8 mouse cellular contexts compared by ENCODE assay signal in genomic region chr7:30533941-30534632, GRCm38 (mm10). TPM values are rescaled to one million over a fixed set of nuclear protein-coding genes. Genes with fewer than 3 reads are reported as not detected.
DNase-seq lines count a peak whose midpoint lies in the region; ATAC-seq and TF ChIP-seq lines count a peak whose summit lies in the region.

No protein-coding gene starts in this region.

- no peaks in the 10 kb centered on the region for H3K79me2 ChIP-seq in heart, adult 2 months (replicated peaks; ENCODE audit: control insufficient read depth, insufficient read depth, low read length)
- H3K79me2 ChIP-seq in CH12.LX (replicated peaks; ENCODE audit: control insufficient read depth, extremely low read depth, insufficient read depth, poor library complexity, severe bottlenecking), result no peaks in the 10 kb centered on the region

- TF ChIP-seq EP300 in heart, adult 2 months (IDR thresholded peaks at IDR 0.05; ENCODE audit: insufficient read depth, low read depth, low read length), result no peak
- TF ChIP-seq EP300 in CH12.LX (IDR thresholded peaks at IDR 0.05; ENCODE audit: low read length), result no peak

- no peak overlapping the region for H3K27ac ChIP-seq in heart, adult 2 months
- no peak overlapping the region for H3K27ac ChIP-seq in CH12.LX (ENCODE audit: insufficient read depth, low read depth)
- no peak overlapping the region; the same call in 1 of the 2 replicates for H3K27ac ChIP-seq in embryonic facial prominence, embryonic 11.5 days (replicated peaks; ENCODE audit: low read depth, low read length)
- no peak overlapping the region for H3K27ac ChIP-seq in intestine, postnatal 0 days (ENCODE audit: low read depth, low read length)
- peak overlapping the region; percentile 92 for H3K27ac ChIP-seq in neural tube, embryonic 13.5 days (replicated peaks)

- intact Hi-C loops in heart, adult 2 months (cut with DNase I), result loop anchor here (2.0 to 5.0 kb wide), 2 partner anchors 17 to 162 kb away; no protein-coding TSS in a partner anchor
- intact Hi-C loops in heart, postnatal 36 days (cut with DNase I), result no loop called here

- no peaks in the 10 kb centered on the region for H3K36me3 ChIP-seq in heart, adult 2 months (ENCODE audit: control insufficient read depth, insufficient read depth, low read length)
- H3K36me3 ChIP-seq in CH12.LX (replicated peaks in 1 of 2; ENCODE audit: control insufficient read depth in 1 of 2, insufficient read depth in 1 of 2, low read length in 1 of 2), result peaks cover 19 to 54% of the 10 kb centered on the region in 2 experiments
- H3K36me3 ChIP-seq in embryonic facial prominence, embryonic 11.5 days (replicated peaks; ENCODE audit: control insufficient read depth, insufficient read depth, low read depth, low read length), result peaks cover 4% of the 10 kb centered on the region
- peaks cover 14% of the 10 kb centered on the region for H3K36me3 ChIP-seq in intestine, postnatal 0 days (ENCODE audit: control insufficient read depth, insufficient read depth)
- peaks cover 35% of the 10 kb centered on the region for H3K36me3 ChIP-seq in neural tube, embryonic 13.5 days

- peaks cover 3% of the 10 kb centered on the region; the same call in 1 of the 2 replicates for H3K4me1 ChIP-seq in heart, adult 2 months (ENCODE audit: control insufficient read depth, insufficient read depth, low read length)
- H3K4me1 ChIP-seq in CH12.LX (ENCODE audit: control insufficient read depth in 1 of 2, insufficient read depth in 2 of 2), result peaks cover 4 to 14% of the 10 kb centered on the region in 2 experiments
- no peaks in the 10 kb centered on the region; the same call in 1 of the 2 replicates for H3K4me1 ChIP-seq in embryonic facial prominence, embryonic 11.5 days (ENCODE audit: control insufficient read depth, insufficient read depth, low read length)
- peaks cover 3% of the 10 kb centered on the region; the same call in 1 of the 2 replicates for H3K4me1 ChIP-seq in intestine, postnatal 0 days (replicated peaks; ENCODE audit: control insufficient read depth, insufficient read depth, low read length)
- H3K4me1 ChIP-seq in neural tube, embryonic 13.5 days (replicated peaks), result peaks cover 44% of the 10 kb centered on the region

- H3K9me3 ChIP-seq in CH12.LX (replicated peaks; ENCODE audit: low read length), result no peaks in the 10 kb centered on the region
- no peaks in the 10 kb centered on the region for H3K9me3 ChIP-seq in embryonic facial prominence, embryonic 11.5 days (replicated peaks; ENCODE audit: control insufficient read depth, low read length)
- no peaks in the 10 kb centered on the region for H3K9me3 ChIP-seq in intestine, postnatal 0 days (ENCODE audit: control insufficient read depth)
- no peaks in the 10 kb centered on the region for H3K9me3 ChIP-seq in neural tube, embryonic 13.5 days

- dilution Hi-C loops in CH12.LX (cut with MboI; ENCODE audit: extremely low pct_ligation_motif_present, extremely low pct_unique_long_range_greater_than_20kb, low sequenced_read_pairs), result no loop called here

- peak; percentile 50 for ATAC-seq in embryonic facial prominence, embryonic 11.5 days (replicated peaks; ENCODE audit: insufficient number of reproducible peaks, low FRiP score, low TSS enrichment, low read depth)
- no peak; the same call in 1 of the 2 replicates for ATAC-seq in intestine, postnatal 0 days
- peak; percentile 60 for ATAC-seq in neural tube, embryonic 13.5 days (ENCODE audit: low read depth)

- 18% methylated on average over 26 of the region's 26 CpGs for WGBS in heart, adult 2 months
- 6% methylated on average over 26 of the region's 26 CpGs for WGBS in embryonic facial prominence, embryonic 11.5 days
- WGBS in intestine, postnatal 0 days, result 19% methylated on average over 23 of the region's 26 CpGs
- 3% methylated on average over 26 of the region's 26 CpGs for WGBS in neural tube, embryonic 13.5 days

- H3K27me3 ChIP-seq in heart, adult 2 months (ENCODE audit: control insufficient read depth, insufficient read depth, low read length), result no peaks in the 10 kb centered on the region
- no peaks in the 10 kb centered on the region for H3K27me3 ChIP-seq in CH12.LX (replicated peaks)
- H3K27me3 ChIP-seq in embryonic facial prominence, embryonic 11.5 days (ENCODE audit: control insufficient read depth, insufficient read depth, low read length), result no peaks in the 10 kb centered on the region
- no peaks in the 10 kb centered on the region for H3K27me3 ChIP-seq in intestine, postnatal 0 days (replicated peaks; ENCODE audit: control insufficient read depth, insufficient read depth, low read length)
- H3K27me3 ChIP-seq in neural tube, embryonic 13.5 days, result no peaks in the 10 kb centered on the region

- peak in 1 of 2 experiments; percentile 41 for DNase-seq in heart, adult 2 months
- DNase-seq in heart, postnatal 36 days, result no peak
- DNase-seq in CH12.LX (ENCODE audit: extremely low read depth), result no peak
- DNase-seq in embryonic facial prominence, embryonic 11.5 days (ENCODE audit: low spot score), result no peak
- DNase-seq in gastrocnemius, postnatal 25 days, result no peak
- no peak for DNase-seq in adrenal gland, postnatal 25 days

- H3K4me3 ChIP-seq in heart, adult 2 months, result peak overlapping the region; percentile 66
- H3K4me3 ChIP-seq in CH12.LX (replicated peaks in 1 of 3; ENCODE audit: low read depth in 2 of 3, low read length in 2 of 3, poor library complexity in 1 of 3), result peak overlapping the region; percentile 32 to 83 (median 67)
- peak overlapping the region; percentile 71 for H3K4me3 ChIP-seq in embryonic facial prominence, embryonic 11.5 days (ENCODE audit: low read depth, low read length)
- H3K4me3 ChIP-seq in intestine, postnatal 0 days (ENCODE audit: low read depth, low read length), result peak overlapping the region; percentile 75
- peak overlapping the region; percentile 72 for H3K4me3 ChIP-seq in neural tube, embryonic 13.5 days

- H3K9ac ChIP-seq in heart, adult 2 months (ENCODE audit: low read depth, low read length), result peak overlapping the region; percentile 80
- peak overlapping the region; percentile 56 for H3K9ac ChIP-seq in CH12.LX (ENCODE audit: insufficient read depth, low read depth)
- H3K9ac ChIP-seq in embryonic facial prominence, embryonic 11.5 days (replicated peaks; ENCODE audit: low read length), result peak overlapping the region; percentile 77
- peak overlapping the region; percentile 37; the same call in 1 of the 2 replicates for H3K9ac ChIP-seq in intestine, postnatal 0 days (ENCODE audit: low read depth, low read length)
- peak overlapping the region; percentile 95 for H3K9ac ChIP-seq in neural tube, embryonic 13.5 days

- no peak for TF ChIP-seq CTCF in heart, adult 2 months (IDR thresholded peaks at IDR 0.05)
- TF ChIP-seq CTCF in CH12.LX (conservative IDR thresholded peaks at IDR 0.05 in 1 of 2, IDR thresholded peaks at IDR 0.05 in 1 of 2; ENCODE audit: low read depth in 2 of 2, low read length in 2 of 2), result no peak
- no peak for TF ChIP-seq CTCF in intestine, postnatal 0 days (IDR thresholded peaks at IDR 0.05; ENCODE audit: low read depth)

- peak overlapping the region; percentile 50 for H3K4me2 ChIP-seq in CH12.LX (ENCODE audit: insufficient read depth, low read depth, poor library complexity, severe bottlenecking)
- H3K4me2 ChIP-seq in embryonic facial prominence, embryonic 11.5 days (ENCODE audit: low read depth, low read length), result peak overlapping the region; percentile 88
- peak overlapping the region; percentile 97 for H3K4me2 ChIP-seq in intestine, postnatal 0 days (replicated peaks; ENCODE audit: low read depth)
- H3K4me2 ChIP-seq in neural tube, embryonic 13.5 days, result peak overlapping the region; percentile 72

- TF ChIP-seq POLR2A in heart, adult 2 months (IDR thresholded peaks at IDR 0.05; ENCODE audit: insufficient read depth, low read depth, low read length), result no peak
- TF ChIP-seq POLR2A in CH12.LX (IDR thresholded peaks at IDR 0.05; ENCODE audit: low read depth, low read length), result no peak

- in situ Hi-C loops in CH12.LX (cut with MboI; ENCODE audit: low pct_ligation_motif_present, low pct_unique_long_range_greater_than_20kb, low sequenced_read_pairs), result no loop called here

- no peak for TF ChIP-seq RAD21 in CH12.LX (IDR thresholded peaks at IDR 0.05; ENCODE audit: low read depth, low read length)

RNA-seq across cellular contexts. Expression of gene Arhgap33, which starts 0.8 kb away (rescaled TPM):
- under 1 TPM; 0.34 to 0.37 TPM for total RNA-seq in heart, adult 2 months (2021)
- 2.3 and 3.0 TPM in 2 replicates for polyA plus RNA-seq in heart, adult 2 months (2012; rRNA removed)
- under 1 TPM; 0.56 to 0.89 TPM for total RNA-seq in heart, postnatal 36 days (2021)
- 2.5 and 2.8 TPM in 2 replicates for total RNA-seq in CH12.LX (2012; rRNA removed)
- total RNA-seq in CH12.LX (2014; rRNA removed), result 0.44 and 0.76 TPM in 2 replicates
- polyA plus RNA-seq in CH12.LX (2012; ENCODE audit: insufficient read length, low read depth), result 6.2 and 9.2 TPM in 2 replicates
- 11.5 and 14.7 TPM in 2 replicates for polyA plus RNA-seq in embryonic facial prominence, embryonic 11.5 days (2014; fragmentation: Nextera tagmentation; extraction: Ambion mirVana)
- polyA plus RNA-seq in intestine, postnatal 0 days (2015; fragmentation: Nextera tagmentation; extraction: Ambion mirVana), result 2.6 and 2.8 TPM in 2 replicates
- polyA plus RNA-seq in neural tube, embryonic 13.5 days (2015; fragmentation: Nextera tagmentation; extraction: Ambion mirVana), result 86.8 and 95.2 TPM in 2 replicates
- total RNA-seq in gastrocnemius, postnatal 25 days (2021), result 1 to 10 TPM in 1 of 2 experiments, under 1 TPM in 1; 0.74 to 1.1 TPM
- total RNA-seq in adrenal gland, postnatal 25 days (2021), result 5.6 and 7.4 TPM in 2 replicates

RNA-seq across cellular contexts. Expression of gene Hspb6, which starts 17.9 kb away (rescaled TPM):
- 100 to 1,000 TPM; 718 to 804 TPM for total RNA-seq in heart, adult 2 months (2021)
- 1,866 and 1,945 TPM in 2 replicates for polyA plus RNA-seq in heart, adult 2 months (2012; rRNA removed)
- total RNA-seq in heart, postnatal 36 days (2021), result 100 to 1,000 TPM; 749 to 757 TPM
- total RNA-seq in CH12.LX (2012; rRNA removed) (1.6 and 2.3 TPM in 2 replicates), CH12.LX (2014; rRNA removed) (0.79 and 1.2 TPM in 2 replicates)
- 4.1 and 6.0 TPM in 2 replicates for polyA plus RNA-seq in CH12.LX (2012; ENCODE audit: insufficient read length, low read depth)
- polyA plus RNA-seq in embryonic facial prominence, embryonic 11.5 days (2014; fragmentation: Nextera tagmentation; extraction: Ambion mirVana), result 4.4 and 6.2 TPM in 2 replicates
- 50.6 and 55.7 TPM in 2 replicates for polyA plus RNA-seq in intestine, postnatal 0 days (2015; fragmentation: Nextera tagmentation; extraction: Ambion mirVana)
- polyA plus RNA-seq in neural tube, embryonic 13.5 days (2015; fragmentation: Nextera tagmentation; extraction: Ambion mirVana), result 6.6 TPM in 2 replicates
- total RNA-seq in gastrocnemius, postnatal 25 days (2021), result 1,000 to 10,000 TPM; 1,175 to 3,096 TPM
- total RNA-seq in adrenal gland, postnatal 25 days (2021), result 30.2 and 33.5 TPM in 2 replicates

RNA-seq across cellular contexts. Expression of gene Proser3, which starts 18.0 kb away (rescaled TPM):
- total RNA-seq in heart, adult 2 months (2021), result 1 to 10 TPM; 2.5 to 6.3 TPM
- polyA plus RNA-seq in heart, adult 2 months (2012; rRNA removed), result 5.6 and 5.8 TPM in 2 replicates
- total RNA-seq in heart, postnatal 36 days (2021), result 1 to 10 TPM; 3.3 to 5.4 TPM
- total RNA-seq in CH12.LX (2012; rRNA removed) (4.0 and 5.9 TPM in 2 replicates), CH12.LX (2014; rRNA removed) (1.7 and 2.0 TPM in 2 replicates)
- 5.7 and 6.0 TPM in 2 replicates for polyA plus RNA-seq in CH12.LX (2012; ENCODE audit: insufficient read length, low read depth)
- 13.0 and 13.7 TPM in 2 replicates for polyA plus RNA-seq in embryonic facial prominence, embryonic 11.5 days (2014; fragmentation: Nextera tagmentation; extraction: Ambion mirVana)
- polyA plus RNA-seq in intestine, postnatal 0 days (2015; fragmentation: Nextera tagmentation; extraction: Ambion mirVana), result 1.9 and 2.0 TPM in 2 replicates
- polyA plus RNA-seq in neural tube, embryonic 13.5 days (2015; fragmentation: Nextera tagmentation; extraction: Ambion mirVana), result 6.7 and 8.6 TPM in 2 replicates
- total RNA-seq in gastrocnemius, postnatal 25 days (2021), result 1 to 10 TPM; 3.0 to 6.4 TPM
- total RNA-seq in adrenal gland, postnatal 25 days (2021), result 14.8 TPM in 2 replicates

RNA-seq across cellular contexts. Expression of gene Lin37, which starts 25.6 kb away (rescaled TPM):
- total RNA-seq in heart, adult 2 months (2021), result 10 to 100 TPM; 13.7 to 16.0 TPM
- 16.2 and 20.0 TPM in 2 replicates for polyA plus RNA-seq in heart, adult 2 months (2012; rRNA removed)
- total RNA-seq in heart, postnatal 36 days (2021), result 10 to 100 TPM; 13.4 to 16.0 TPM
- total RNA-seq in CH12.LX (2012; rRNA removed) (8.3 and 11.0 TPM in 2 replicates), CH12.LX (2014; rRNA removed) (4.0 and 5.2 TPM in 2 replicates)
- polyA plus RNA-seq in CH12.LX (2012; ENCODE audit: insufficient read length, low read depth), result 38.6 and 49.5 TPM in 2 replicates
- 40.2 and 44.8 TPM in 2 replicates for polyA plus RNA-seq in embryonic facial prominence, embryonic 11.5 days (2014; fragmentation: Nextera tagmentation; extraction: Ambion mirVana)
- 31.4 and 33.9 TPM in 2 replicates for polyA plus RNA-seq in intestine, postnatal 0 days (2015; fragmentation: Nextera tagmentation; extraction: Ambion mirVana)
- polyA plus RNA-seq in neural tube, embryonic 13.5 days (2015; fragmentation: Nextera tagmentation; extraction: Ambion mirVana), result 60.9 and 62.9 TPM in 2 replicates
- total RNA-seq in gastrocnemius, postnatal 25 days (2021), result 10 to 100 TPM in 1 of 2 experiments, 1 to 10 TPM in 1; 8.4 to 10.3 TPM
- 56.9 and 67.6 TPM in 2 replicates for total RNA-seq in adrenal gland, postnatal 25 days (2021)

RNA-seq across cellular contexts. Expression of gene U2af1l4, which starts 29.0 kb away (rescaled TPM):
- 10 to 100 TPM; 56.0 to 67.9 TPM for total RNA-seq in heart, adult 2 months (2021)
- 61.3 and 71.4 TPM in 2 replicates for polyA plus RNA-seq in heart, adult 2 months (2012; rRNA removed)
- total RNA-seq in heart, postnatal 36 days (2021), result 10 to 100 TPM; 62.9 to 63.4 TPM
- total RNA-seq in CH12.LX (2012; rRNA removed) (56.7 and 61.2 TPM in 2 replicates), CH12.LX (2014; rRNA removed) (60.8 and 63.4 TPM in 2 replicates)
- 51.5 and 54.4 TPM in 2 replicates for polyA plus RNA-seq in CH12.LX (2012; ENCODE audit: insufficient read length, low read depth)
- polyA plus RNA-seq in embryonic facial prominence, embryonic 11.5 days (2014; fragmentation: Nextera tagmentation; extraction: Ambion mirVana), result 99.9 and 102 TPM in 2 replicates
- 65.9 and 68.6 TPM in 2 replicates for polyA plus RNA-seq in intestine, postnatal 0 days (2015; fragmentation: Nextera tagmentation; extraction: Ambion mirVana)
- polyA plus RNA-seq in neural tube, embryonic 13.5 days (2015; fragmentation: Nextera tagmentation; extraction: Ambion mirVana), result 92.6 and 113 TPM in 2 replicates
- total RNA-seq in gastrocnemius, postnatal 25 days (2021), result 10 to 100 TPM; 54.1 to 55.6 TPM
- 71.9 and 81.8 TPM in 2 replicates for total RNA-seq in adrenal gland, postnatal 25 days (2021)

Comparison
In these comparisons a context has a peak if more than half of its experiments do, and no peak if none do; other contexts are left out.
1. H3K9ac ChIP-seq: peak in every context shown above with its lines; median percentile 95 in neural tube, embryonic 13.5 days; 80 in heart, adult 2 months; 77 in embryonic facial prominence, embryonic 11.5 days; 56 in CH12.LX; 37 in intestine, postnatal 0 days.
2. RNA of gene Hspb6, which starts 17.9 kb away (total RNA-seq): 1,175 to 3,096 TPM in gastrocnemius, postnatal 25 days, 718 to 804 TPM in heart, adult 2 months and 749 to 757 TPM in heart, postnatal 36 days; 30.2 to 33.5 TPM in adrenal gland, postnatal 25 days and 0.79 to 2.3 TPM in CH12.LX; every median in the first group is over 10 times any median in the second.
3. Peak in every context shown above with its lines, with median percentiles within 50 percentile points of each other: H3K4me3 ChIP-seq and H3K4me2 ChIP-seq.